17 mouse cellular contexts compared by ENCODE assay signal in genomic region chr8:46760701-46761100, GRCm38 (mm10).
"Had no signal": no experiment of that assay in that cellular context is flagged by ENCODE, and none has a peak within 500 bp of the region (broad histone marks: within the 10 kb centered on the region; RNA-seq: fewer than 3 reads in every experiment).

No protein-coding gene starts in this region.

- H3K9ac ChIP-seq: liver, embryonic 13.5 days; lung, embryonic 14.5 days; midbrain, embryonic 12.5 days; neural tube, embryonic 13.5 days had no signal

- H3K9me3 ChIP-seq: liver, embryonic 13.5 days; midbrain, embryonic 12.5 days; neural tube, embryonic 13.5 days had no signal

- ATAC-seq: inflammation-experienced regulatory T-cells, adult 6 months; lung, postnatal 0 days; midbrain, embryonic 16.5 days had no signal

- H3K4me1 ChIP-seq: midbrain, embryonic 12.5 days; neural tube, embryonic 13.5 days had no signal

- H3K27ac ChIP-seq: kidney, postnatal 0 days; left cerebral cortex, adult 2 months; liver, embryonic 13.5 days; macrophage; midbrain, embryonic 12.5 days; neural tube, embryonic 13.5 days had no signal

- H3K4me3 ChIP-seq: left cerebral cortex, adult 2 months; liver, embryonic 13.5 days; midbrain, embryonic 12.5 days; myocyte; neural tube, embryonic 13.5 days had no signal

- DNase-seq: kidney, adult 2 months; kidney, postnatal 25 days; layer of hippocampus, postnatal 36 days; liver, embryonic 13.5 days; lung, embryonic 14.5 days; retina, postnatal 1 day; right cerebral cortex, postnatal 25 days; thymus, postnatal 25 days had no signal

- H3K36me3 ChIP-seq: midbrain, embryonic 12.5 days; neural tube, embryonic 13.5 days had no signal

- H3K27me3 ChIP-seq: liver, embryonic 13.5 days; midbrain, embryonic 12.5 days; neural tube, embryonic 13.5 days had no signal

- H3K4me2 ChIP-seq: liver, embryonic 13.5 days; lung, embryonic 14.5 days; midbrain, embryonic 12.5 days; neural tube, embryonic 13.5 days had no signal
